Mouse (Mus musculus): ENCODE results near the gene Fbn1.

Fbn1 gene

DNA sequence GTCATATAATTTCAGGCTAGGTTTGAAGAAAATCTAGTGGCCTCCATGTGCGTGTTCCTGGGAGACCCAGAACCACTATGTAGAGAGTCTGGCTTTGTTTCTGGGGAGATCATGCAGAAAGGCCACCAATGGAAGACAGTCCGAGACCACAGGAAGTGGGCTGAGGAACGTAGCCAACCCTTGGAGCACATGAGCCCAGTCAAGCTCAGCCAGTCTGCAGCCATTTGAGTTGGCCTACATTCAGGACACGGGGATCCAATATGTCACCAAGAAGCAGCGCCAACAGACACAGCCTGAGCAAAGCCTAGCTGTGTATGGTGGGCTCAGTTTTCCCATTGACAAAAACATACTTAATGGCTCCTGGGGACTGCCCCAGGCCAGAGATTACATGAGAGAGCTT lies 11.1 kb downstream of the Fbn1 start:
- 80% methylated on average over 5 of the region's 5 CpGs for WGBS

- 88% methylated on average over 20 of the region's 20 CpGs for WGBS
These were observed 12.7 kb downstream of the Fbn1 start for GRCm38 (mm10) chr2:125494831-125495812.

- 97% methylated on average over 2 of the region's 2 CpGs for WGBS
These were observed 13.5 kb downstream of the Fbn1 start for GRCm38 (mm10) chr2:125494291-125494690.

DNA sequence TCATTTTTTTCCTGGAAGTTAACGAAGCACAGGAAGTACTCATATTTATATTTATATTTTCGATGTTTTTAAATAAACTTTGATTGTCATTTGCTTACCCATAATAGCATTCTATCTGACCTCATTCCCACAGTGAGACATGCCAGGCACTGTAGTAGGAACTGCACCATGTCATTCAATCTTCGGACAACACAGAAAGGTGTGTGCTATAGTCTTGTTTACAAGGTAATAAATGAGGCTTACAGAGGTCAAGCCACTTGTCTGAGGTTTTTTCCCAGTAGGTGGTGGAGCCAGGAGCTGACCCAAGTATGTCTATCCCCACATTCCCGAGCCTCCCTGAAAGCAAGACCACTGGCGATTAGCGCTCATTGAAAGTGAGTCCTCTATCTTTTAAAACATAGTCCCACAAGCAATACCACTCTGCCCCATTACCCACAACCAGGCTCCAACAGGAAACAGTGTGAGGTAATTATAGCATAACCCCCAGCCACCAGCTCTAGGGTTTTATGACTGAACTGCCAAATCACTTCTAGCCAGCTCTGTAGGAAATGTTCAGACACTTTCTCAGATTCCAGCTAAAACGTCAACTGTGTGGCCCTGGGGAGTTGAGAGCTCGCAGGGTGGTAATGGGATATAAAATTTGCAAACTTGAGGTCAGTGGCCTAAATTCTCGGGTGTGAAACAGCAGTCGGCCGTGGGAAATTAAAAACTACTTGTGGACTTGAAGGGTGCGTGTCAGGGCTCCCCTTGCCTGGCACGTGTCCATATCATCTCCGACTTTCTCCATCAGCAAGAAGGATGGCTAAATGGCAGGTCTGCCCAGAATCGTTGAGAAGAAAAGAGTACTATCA lies 15.5 kb downstream of the Fbn1 start:
- 84% methylated on average over 15 of the region's 15 CpGs for WGBS

DNA sequence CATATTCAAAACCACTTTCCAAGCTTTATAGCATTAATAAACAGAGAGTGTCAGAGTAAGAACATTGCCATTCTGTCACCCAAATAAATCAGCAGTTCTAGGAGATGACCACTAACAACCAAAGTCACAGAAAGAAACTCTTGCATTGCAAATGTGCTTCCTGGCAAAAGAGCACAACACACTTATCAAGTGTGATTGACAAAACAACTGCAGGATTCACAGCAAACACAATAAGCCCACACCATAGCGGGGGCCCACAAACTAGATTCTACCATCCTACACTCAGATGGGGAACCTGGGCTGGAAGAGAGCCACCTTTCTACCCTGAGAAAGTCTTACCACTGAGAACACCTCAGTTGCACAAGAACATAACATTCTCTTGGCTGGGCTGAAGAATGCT lies 17.8 kb downstream of the Fbn1 start:
- 97% methylated on average over 1 of the region's 1 CpGs for WGBS

DNA sequence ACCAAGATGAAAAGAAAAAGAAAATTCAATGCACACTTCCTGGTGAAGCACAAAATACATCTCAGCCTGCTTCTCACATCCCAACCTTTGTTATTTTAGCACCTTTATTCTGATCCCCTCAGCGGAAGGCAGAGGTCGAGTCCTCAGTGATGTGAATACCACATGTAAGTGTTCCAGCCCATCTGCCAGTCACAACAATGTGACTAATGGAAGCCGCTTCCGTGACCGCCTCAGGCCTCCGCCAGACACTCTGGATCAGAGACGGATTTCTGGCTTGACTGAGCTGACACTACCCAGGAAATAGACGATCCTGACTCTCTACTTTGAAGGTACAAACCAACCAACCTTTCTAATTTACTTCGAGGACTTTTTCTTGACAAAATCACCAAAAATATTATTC lies 22.9 kb downstream of the Fbn1 start:
- 91% methylated on average over 9 of the region's 9 CpGs for WGBS

DNA sequence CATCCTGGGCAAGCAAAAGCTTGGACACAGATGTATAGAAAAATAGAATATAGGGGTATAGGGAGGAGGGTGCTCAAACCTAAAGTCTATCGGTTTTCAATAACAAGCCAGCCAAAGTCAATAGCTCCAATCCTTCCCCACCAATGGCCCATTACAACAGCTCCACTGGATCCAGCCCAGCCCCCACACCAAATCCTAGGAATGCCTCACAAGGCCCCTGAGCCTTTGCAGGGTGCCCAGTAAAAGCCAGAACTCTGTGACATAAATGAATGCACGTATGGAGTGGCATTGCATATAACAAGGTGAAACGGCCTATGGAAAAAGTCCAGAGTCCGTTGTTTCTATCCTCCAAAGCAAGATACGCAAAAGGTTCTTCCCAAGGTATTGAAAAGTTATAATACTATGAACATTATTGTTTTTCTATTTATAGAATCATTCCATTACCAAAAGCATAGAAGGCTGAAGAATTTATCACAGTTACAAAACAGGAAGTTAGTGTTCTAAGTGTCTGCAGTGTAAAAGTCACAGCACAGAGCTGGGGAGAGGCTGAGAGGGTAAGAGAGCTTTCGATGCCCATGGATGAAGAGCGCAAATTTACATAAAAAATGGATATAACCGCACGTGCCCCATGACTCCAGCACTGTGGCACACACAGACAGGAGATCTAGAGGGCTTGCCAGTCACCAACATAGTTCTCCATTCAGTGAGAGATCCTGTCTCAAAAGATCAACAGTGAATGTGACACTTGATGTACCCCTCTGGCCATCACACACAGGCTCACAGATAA lies 26.1 kb downstream of the Fbn1 start:
- WGBS, result 86% methylated on average over 9 of the region's 9 CpGs

- WGBS, result 38% methylated on average over 4 of the region's 4 CpGs
These were observed 26.7 kb downstream of the Fbn1 start for GRCm38 (mm10) chr2:125481116-125481515.

- WGBS, result 65% methylated on average over 5 of the region's 5 CpGs
These were observed 27.7 kb downstream of the Fbn1 start for GRCm38 (mm10) chr2:125480057-125480456.

- 66% methylated on average over 4 of the region's 4 CpGs for WGBS
These were observed 29.1 kb downstream of the Fbn1 start for GRCm38 (mm10) chr2:125478705-125479104.

DNA sequence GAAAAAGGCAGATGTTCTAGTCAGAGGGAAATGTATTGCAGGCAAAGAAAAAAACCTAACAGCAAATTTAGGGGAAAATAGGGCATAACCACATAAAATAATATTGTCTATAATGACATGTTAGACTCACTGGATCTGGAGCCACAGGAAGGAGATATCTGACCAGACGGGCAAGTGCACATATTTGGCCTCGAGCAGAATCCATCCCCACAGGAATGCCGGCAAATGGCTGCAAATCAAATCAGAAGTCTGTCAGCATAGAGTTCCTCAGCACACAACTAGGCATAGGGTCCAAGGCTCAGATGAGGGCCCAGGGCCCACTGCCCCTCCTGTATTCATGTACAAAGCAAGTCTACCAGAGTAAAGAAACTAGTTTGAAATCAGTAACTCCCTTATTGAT lies 30.4 kb downstream of the Fbn1 start:
- WGBS, result 79% methylated on average over 3 of the region's 3 CpGs

DNA sequence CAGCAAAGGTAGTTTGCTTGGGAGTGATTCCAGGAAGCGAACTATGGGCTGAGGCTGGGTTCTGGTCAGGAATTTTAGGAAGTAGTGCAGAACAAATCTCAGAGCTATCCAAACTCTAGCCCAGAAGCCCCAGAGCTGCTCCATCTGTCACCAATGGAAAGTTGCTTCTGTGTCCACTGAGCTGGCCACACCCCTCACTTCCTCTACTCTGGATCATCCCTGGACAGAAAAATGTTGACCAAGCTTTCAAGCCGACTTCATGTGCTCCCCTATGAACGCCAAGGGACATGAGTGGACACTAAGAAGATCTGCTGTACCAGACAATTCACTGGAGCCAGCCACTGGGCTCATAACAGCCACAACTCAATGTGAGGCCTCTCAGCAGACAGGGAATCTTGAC lies 31.6 kb downstream of the Fbn1 start:
- 84% methylated on average over 3 of the region's 3 CpGs for WGBS

GRCm38 (mm10) chr2:125474690-125475089 lies 33.1 kb downstream of the Fbn1 start:
- whole genome bisulfite sequencing, result 83% methylated on average over 5 of the region's 5 CpGs

DNA sequence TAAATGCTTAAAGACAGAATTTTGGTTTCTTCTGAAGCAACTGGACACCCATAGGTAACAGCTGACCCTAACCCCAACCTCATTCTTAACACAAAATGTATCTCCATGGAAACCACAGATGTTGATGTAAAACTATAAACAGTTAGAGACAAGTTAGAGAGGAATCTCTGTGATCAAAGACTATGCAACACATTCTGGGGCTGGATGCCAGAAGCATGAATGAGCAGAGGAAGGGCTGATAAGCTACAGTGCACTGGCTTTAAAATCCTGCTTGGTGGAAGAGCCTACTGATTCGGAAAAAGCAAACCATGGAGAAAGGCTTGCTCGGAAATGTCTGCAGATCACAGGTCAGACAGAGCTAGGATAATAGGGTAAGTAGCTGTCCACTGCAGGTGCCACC lies 34.6 kb downstream of the Fbn1 start:
- WGBS, result 82% methylated on average over 2 of the region's 2 CpGs

DNA sequence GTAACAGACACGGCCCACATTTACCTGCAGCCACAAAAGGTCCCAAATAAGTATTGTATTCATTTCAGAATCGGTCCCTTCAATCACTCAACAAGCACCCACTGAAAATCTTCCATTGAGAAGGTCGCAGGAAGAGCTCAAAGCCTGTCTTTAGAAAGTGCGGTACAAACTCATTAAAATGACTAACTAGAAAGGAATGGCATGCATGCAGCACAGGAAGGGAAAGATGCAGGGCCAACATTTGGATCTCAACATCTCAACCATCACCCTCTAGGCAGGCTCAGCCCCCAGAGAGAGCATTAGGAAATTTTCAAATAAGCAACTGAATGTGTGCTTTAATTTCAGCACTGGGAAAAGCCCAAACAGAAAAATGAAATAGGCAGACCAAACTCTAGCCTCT lies 36.1 kb downstream of the Fbn1 start:
- 90% methylated on average over 4 of the region's 4 CpGs for WGBS

- WGBS, result 29% methylated on average over 8 of the region's 8 CpGs
These were observed 37.1 kb downstream of the Fbn1 start for GRCm38 (mm10) chr2:125470553-125471295.

DNA sequence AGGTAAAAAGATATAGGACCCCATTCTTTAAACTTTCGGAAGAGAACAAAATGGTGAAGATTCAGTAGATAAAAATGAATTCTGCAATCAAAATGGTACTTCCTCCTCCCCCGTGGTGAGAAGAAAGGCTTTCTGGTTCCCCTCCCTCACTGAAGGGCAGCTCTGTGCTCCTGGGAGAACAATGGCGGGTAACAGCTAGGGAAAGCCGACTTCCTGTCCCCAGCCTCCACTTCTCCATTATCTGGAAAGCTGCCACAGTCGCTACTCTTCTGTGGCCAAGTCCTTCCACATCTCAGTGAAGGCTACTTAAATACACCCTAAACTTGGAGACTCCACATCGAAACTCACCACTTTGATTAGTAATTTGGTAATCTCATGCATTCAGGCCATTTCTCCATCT lies 43.8 kb downstream of the Fbn1 start:
- WGBS, result 74% methylated on average over 6 of the region's 6 CpGs

DNA sequence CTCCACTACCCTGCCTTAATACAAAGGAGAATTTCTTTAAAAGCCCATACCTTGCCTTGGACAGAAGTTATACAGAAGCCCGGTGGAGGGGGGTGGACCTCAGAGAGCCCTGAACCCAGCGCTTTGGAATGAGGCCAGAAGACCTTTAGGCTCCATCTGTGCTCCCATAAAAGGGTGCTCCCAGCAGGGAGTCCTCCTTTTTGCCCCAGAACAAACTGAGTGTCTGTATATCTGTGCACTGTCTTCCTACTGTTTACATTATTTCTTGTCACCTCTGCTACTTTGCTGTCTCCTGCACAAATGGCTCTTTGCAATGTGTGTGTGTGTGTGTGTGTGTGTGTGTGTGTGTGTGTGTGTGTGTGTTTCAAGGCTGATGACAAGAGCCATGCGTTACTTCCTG lies 48.7 kb downstream of the Fbn1 start:
- WGBS, result 91% methylated on average over 3 of the region's 3 CpGs

- WGBS, result 82% methylated on average over 15 of the region's 15 CpGs
These were observed 51.6 kb downstream of the Fbn1 start for GRCm38 (mm10) chr2:125456059-125456789.

DNA sequence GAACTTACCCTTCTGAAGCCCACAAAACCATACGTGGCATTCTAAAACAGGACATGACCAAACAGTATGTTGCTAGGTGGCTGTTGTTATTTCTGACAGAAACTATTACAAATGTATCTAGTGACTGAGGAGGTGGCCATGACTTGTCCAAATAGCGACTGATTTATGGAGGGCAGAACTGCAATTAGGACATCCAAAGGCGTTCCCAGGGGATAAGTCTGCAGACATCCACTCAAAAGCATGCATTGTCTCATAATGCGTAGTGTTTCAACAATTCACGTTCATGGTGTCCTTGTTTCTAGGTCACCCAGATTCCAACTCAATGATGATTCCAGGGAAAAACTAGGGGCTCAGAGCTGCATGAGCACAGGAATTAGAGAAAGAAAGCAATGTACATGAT lies 53.0 kb downstream of the Fbn1 start:
- WGBS, result 84% methylated on average over 5 of the region's 5 CpGs

Measured in cerebral cortex, adult 2 months (tissue).